15 mouse cellular contexts compared by ENCODE assay signal in the genomic region with DNA sequence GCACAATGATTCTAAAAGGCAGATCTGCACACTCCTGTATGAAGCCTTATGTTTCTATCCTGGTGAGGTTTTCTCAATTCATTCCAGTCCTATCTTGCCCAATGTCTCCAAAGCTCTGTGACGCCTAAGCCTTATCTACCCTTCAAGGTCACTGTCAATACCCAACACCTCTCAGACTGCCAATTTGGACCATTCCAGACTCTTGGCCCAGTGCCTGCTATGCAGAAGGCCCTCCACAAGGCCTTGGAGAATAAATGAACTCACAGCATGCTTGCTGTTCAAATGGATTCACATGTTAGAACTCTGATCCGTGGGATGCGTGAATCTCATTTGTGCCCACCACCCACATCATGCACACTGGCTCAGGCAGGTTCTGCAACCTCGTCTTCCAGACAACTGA. TPM values are rescaled to one million over a fixed set of nuclear protein-coding genes. Genes with fewer than 3 reads are reported as not detected.
DNase-seq lines count a peak whose midpoint lies in the region; ATAC-seq and TF ChIP-seq lines count a peak whose summit lies in the region.
"Had no signal": no experiment of that assay in that cellular context is flagged by ENCODE, and none has a peak within 500 bp of the region (broad histone marks: within the 10 kb centered on the region; RNA-seq: fewer than 3 reads in every experiment).

No protein-coding gene starts in this region.

- peak; percentile 55; the same call in 1 of the 2 replicates for ATAC-seq in lung, embryonic 15.5 days (ENCODE audit: borderline replicate concordance, extremely low read depth, low FRiP score, low TSS enrichment)
- ATAC-seq in granulocyte monocyte progenitor cell, adult 5-6 weeks (replicated peaks; ENCODE audit: poor library complexity, severe bottlenecking), result no peak
- ATAC-seq in liver, postnatal 0 days, result no peak
- ATAC-seq: forebrain, embryonic 16.5 days had no signal

- H3K27me3 ChIP-seq in lung, embryonic 15.5 days, result no peaks in the 10 kb centered on the region
- H3K27me3 ChIP-seq in liver, postnatal 0 days (ENCODE audit: insufficient read depth, low read length), result no peaks in the 10 kb centered on the region
- H3K27me3 ChIP-seq: embryonic facial prominence, embryonic 12.5 days; hindbrain, embryonic 12.5 days; midbrain, embryonic 12.5 days; neural tube, embryonic 13.5 days had no signal

- no peaks in the 10 kb centered on the region for H3K9me3 ChIP-seq in lung, embryonic 15.5 days
- H3K9me3 ChIP-seq in liver, postnatal 0 days (ENCODE audit: low read length), result no peaks in the 10 kb centered on the region
- H3K9me3 ChIP-seq: embryonic facial prominence, embryonic 12.5 days; hindbrain, embryonic 12.5 days; midbrain, embryonic 12.5 days; neural tube, embryonic 13.5 days had no signal

- no peak overlapping the region for H3K9ac ChIP-seq in lung, embryonic 15.5 days
- no peak overlapping the region for H3K9ac ChIP-seq in liver, postnatal 0 days (replicated peaks)
- H3K9ac ChIP-seq: embryonic facial prominence, embryonic 12.5 days; hindbrain, embryonic 12.5 days; midbrain, embryonic 12.5 days; neural tube, embryonic 13.5 days had no signal

- TF ChIP-seq EP300 in liver, postnatal 0 days (IDR thresholded peaks at IDR 0.05; ENCODE audit: low read depth), result no peak

- no peak overlapping the region for H3K4me2 ChIP-seq in lung, embryonic 15.5 days
- no peak overlapping the region for H3K4me2 ChIP-seq in liver, postnatal 0 days (ENCODE audit: low read depth, low read length)
- H3K4me2 ChIP-seq: embryonic facial prominence, embryonic 12.5 days; hindbrain, embryonic 12.5 days; liver, embryonic 11.5 days; midbrain, embryonic 12.5 days; neural tube, embryonic 13.5 days had no signal

- WGBS in lung, embryonic 15.5 days, result 53% methylated on average over 4 of the region's 4 CpGs
- WGBS in liver, postnatal 0 days (ENCODE audit: insufficient replicate concordance), result 63% methylated on average over 4 of the region's 4 CpGs

- intact Hi-C loops in heart, postnatal 10 days (cut with DNase I), result no loop called here

- peak; percentile 94 for DNase-seq in cerebellum, postnatal 10 days
- DNase-seq in cerebellum, adult 11-12 months, result no peak
- no peak for DNase-seq in lung, postnatal 25 days (ENCODE audit: low spot score)
- peak; percentile 77 to 80 for DNase-seq in heart, postnatal 10 days
- DNase-seq in ovary, postnatal 14 days (ENCODE audit: low spot score), result peak; percentile 4
- DNase-seq in liver, postnatal 0 days, result no peak
- DNase-seq: kidney, adult 8-10 months had no signal

- no peaks in the 10 kb centered on the region for H3K4me1 ChIP-seq in lung, embryonic 15.5 days
- no peaks in the 10 kb centered on the region for H3K4me1 ChIP-seq in liver, postnatal 0 days (ENCODE audit: insufficient read depth)
- H3K4me1 ChIP-seq: embryonic facial prominence, embryonic 12.5 days; hindbrain, embryonic 12.5 days; midbrain, embryonic 12.5 days; neural tube, embryonic 13.5 days had no signal

- no peak overlapping the region for H3K27ac ChIP-seq in lung, embryonic 15.5 days
- H3K27ac ChIP-seq in liver, postnatal 0 days (ENCODE audit: low read depth), result no peak overlapping the region
- H3K27ac ChIP-seq: embryonic facial prominence, embryonic 12.5 days; hindbrain, embryonic 12.5 days; midbrain, embryonic 12.5 days; neural tube, embryonic 13.5 days had no signal

- no peaks in the 10 kb centered on the region for H3K36me3 ChIP-seq in lung, embryonic 15.5 days
- H3K36me3 ChIP-seq in liver, postnatal 0 days (replicated peaks; ENCODE audit: insufficient read depth, low read length), result no peaks in the 10 kb centered on the region
- H3K36me3 ChIP-seq: embryonic facial prominence, embryonic 12.5 days; hindbrain, embryonic 12.5 days; midbrain, embryonic 12.5 days; neural tube, embryonic 13.5 days had no signal

- TF ChIP-seq CTCF in liver, postnatal 0 days (IDR thresholded peaks at IDR 0.05; ENCODE audit: low read depth), result no peak

- H3K4me3 ChIP-seq in lung, embryonic 15.5 days, result no peak overlapping the region
- H3K4me3 ChIP-seq in liver, postnatal 0 days (ENCODE audit: low read depth, low read length), result no peak overlapping the region
- H3K4me3 ChIP-seq: embryonic facial prominence, embryonic 12.5 days; hindbrain, embryonic 12.5 days; midbrain, embryonic 12.5 days; neural tube, embryonic 13.5 days had no signal

RNA-seq across cellular contexts. Expression of gene Shisa6, which starts 38.0 kb away (rescaled TPM):
- polyA plus RNA-seq in lung, embryonic 15.5 days (2015; fragmentation: Nextera tagmentation; extraction: Ambion mirVana), result 0.11 and 0.31 TPM in 2 replicates
- total RNA-seq in heart, postnatal 10 days (2021), result under 1 TPM; 0.15 to 0.38 TPM
- total RNA-seq in granulocyte monocyte progenitor cell, adult 5-6 weeks (2014; fragmentation: Nextera tagmentation), result not detected in 2 replicates
- total RNA-seq in granulocyte monocyte progenitor cell, adult 5-6 weeks (2017), result not detected in 2 replicates
- polyA plus RNA-seq in liver, postnatal 0 days (2015; fragmentation: Nextera tagmentation; extraction: Ambion mirVana), result not detected in 2 replicates

Comparison
In these comparisons a context has a peak if more than half of its experiments do, and no peak if none do; other contexts are left out.
1. DNase-seq: peak in cerebellum, postnatal 10 days (2 of 2), heart, postnatal 10 days (2 of 2) and ovary, postnatal 14 days (single experiment); none in cerebellum, adult 11-12 months (single experiment), lung, postnatal 25 days (single experiment) and liver, postnatal 0 days (single experiment).